Mouse (Mus musculus) layer of hippocampus, adult 8-10 months (tissue): ENCODE measurements around the gene Ehmt2. TPM values are rescaled to one million over a fixed set of nuclear protein-coding genes. Genes with fewer than 3 reads are reported as not detected.
A peak's percentile ranks its signal among the peaks of the same experiment; 100 is the strongest.
"Not testable (repeated sequence)": the region's sequence is repeated elsewhere in the genome, so short reads cannot be mapped to it uniquely, and the experiment has no call there.

ENCODE experiments used
- DNase-seq, 2 experiments: peaks; one replicate each; pipeline ENCODE4 v3.0.0; 2022; ENCODE audit warnings: low spot score in 2 of 2
- microRNA-seq, 2 experiments: library from miRNA; unstranded; fragments of <30 nt; microRNA quantifications; one replicate each; pipeline ENCODE4 v1.2.0; 2022
- total RNA-seq, 4 experiments: library from RNA; stranded (reverse); gene quantifications; 2 replicates each; pipeline ENCODE4 v1.2.4; 2022

Ehmt2 gene
- total RNA-seq, 4 experiments from 2014 or later = 186 to 199 (median 189) TPM

DNA sequence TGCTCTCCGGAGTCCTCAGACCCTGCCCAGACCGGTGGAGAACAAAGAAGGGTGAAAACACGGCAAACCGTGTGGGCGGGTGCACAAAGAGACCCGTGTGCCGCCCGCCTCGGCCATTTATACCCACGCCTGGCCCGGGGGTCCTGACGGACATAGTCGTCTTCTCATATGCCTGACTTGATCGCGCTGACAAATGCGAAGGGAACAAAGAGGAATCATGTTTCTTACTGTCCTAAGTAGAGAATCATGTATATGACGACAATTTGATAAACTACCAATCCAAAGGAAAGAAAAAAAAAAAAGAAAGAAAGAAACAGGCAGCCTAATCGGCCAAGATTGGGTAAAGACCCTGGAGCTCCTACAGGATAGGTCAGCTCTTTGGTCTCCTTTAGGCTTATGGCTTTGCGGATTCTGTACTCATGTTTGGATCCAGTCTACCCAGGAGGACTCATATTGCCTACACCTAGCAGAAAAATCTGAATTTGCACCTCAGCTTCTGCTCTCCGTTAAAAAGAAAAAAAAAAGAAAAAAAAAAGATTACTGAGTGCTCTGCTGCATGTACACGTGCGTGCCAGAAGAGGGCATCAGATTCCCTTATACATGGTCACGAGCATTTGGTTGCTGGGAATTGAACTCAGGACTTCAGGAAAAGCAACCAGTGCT is 54.2 kb downstream of the Ehmt2 start:
- DNase-seq = peak in 1 of 2 experiments; percentile 79

- DNase-seq = no peak
Observed at GRCm38 (mm10) chr17:34953258-34953657, 55.0 kb downstream of the Ehmt2 start.

- DNase-seq = no peak
Observed at GRCm38 (mm10) chr17:34953904-34954303, 55.6 kb downstream of the Ehmt2 start.

DNA sequence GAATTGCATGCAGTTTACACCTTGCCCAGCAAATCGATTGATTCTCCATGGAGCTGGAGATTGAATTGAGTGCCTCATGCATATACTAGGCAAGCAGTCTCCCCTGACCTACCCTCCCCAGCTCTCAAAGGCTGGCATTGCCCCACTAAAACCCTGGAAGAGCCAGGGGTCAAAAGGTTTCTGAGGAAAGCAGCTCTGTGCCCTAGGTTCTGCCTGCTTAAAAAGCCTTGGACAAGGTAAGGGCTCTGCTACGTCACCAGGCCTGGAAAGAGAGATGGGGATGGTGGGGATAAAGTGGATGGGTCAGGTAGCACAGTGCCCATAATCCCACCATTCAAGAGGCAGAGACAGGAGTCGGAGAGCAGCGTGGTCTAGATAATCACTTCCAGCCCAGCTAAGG is 56.6 kb downstream of the Ehmt2 start:
- DNase-seq = no peak

DNA sequence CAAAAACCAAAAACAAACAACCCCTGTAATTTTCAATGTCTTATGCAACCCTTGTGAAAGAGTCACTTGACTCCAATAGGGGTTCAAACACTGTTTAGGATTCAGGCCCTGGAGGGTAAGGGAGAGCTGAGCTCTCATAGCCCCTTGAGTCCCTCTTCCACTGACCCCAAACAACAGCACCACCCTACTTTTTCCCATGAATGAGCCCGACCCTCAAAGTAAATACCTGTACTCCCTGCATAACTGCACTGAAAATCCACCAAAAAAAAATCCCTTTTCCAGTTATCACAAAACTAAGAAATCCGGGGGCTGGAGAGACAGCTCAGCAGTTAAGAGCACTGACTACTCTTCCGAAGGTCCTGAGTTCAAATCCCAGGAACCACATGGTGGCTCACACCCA is 57.6 kb downstream of the Ehmt2 start:
- no peak for DNase-seq

DNA sequence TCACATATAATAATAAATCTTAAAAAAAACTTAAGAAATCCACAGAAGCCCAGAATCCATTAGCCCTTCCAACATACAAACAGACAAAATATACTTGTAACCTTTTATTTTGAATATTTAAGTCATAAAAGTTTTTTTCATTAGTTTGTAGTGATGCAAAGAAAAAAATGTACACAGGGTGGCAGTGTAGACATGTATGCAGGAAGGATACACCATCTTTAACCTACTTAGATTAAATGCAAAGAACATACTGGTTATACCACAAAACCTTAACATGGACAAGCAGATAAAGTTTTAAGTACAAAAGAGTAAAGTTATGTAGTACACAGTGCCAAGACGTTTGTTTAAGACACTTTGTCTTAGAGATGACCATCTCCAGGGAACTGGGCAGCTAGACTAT is 58.1 kb downstream of the Ehmt2 start:
- no peak for DNase-seq

DNA sequence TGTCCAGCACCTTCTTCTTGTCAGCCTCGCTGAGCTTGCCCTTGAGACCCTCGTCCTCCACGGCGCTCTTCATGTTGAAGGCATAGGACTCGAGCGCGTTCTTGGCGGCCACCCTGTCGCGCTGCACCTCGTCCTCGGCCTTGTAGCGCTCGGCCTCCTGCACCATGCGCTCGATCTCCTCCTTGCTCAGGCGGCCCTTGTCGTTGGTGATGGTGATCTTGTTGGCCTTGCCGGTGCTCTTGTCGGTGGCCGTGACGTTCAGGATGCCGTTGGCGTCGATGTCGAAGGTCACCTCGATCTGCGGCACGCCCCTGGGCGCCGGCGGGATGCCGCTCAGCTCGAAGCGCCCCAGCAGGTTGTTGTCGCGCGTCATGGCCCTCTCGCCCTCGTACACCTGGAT is 59.0 kb downstream of the Ehmt2 start:
- DNase-seq = not testable (repeated sequence)

DNA sequence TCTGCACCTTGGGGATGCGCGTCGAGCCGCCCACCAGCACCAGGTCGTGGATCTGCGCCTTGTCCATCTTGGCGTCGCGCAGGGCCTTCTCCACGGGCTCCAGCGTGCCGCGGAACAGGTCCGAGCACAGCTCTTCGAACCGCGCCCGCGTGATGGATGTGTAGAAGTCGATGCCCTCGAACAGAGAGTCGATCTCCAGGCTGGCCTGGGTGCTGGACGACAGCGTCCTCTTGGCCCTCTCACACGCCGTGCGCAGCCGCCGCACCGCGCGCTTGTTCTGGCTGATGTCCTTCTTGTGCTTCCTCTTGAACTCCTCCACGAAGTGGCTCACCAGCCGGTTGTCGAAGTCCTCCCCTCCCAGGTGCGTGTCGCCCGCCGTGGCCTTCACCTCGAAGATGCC is 59.7 kb downstream of the Ehmt2 start:
- DNase-seq = not testable (repeated sequence)

GRCm38 (mm10) chr17:34958734-34959129 is 60.5 kb downstream of the Ehmt2 start:
- DNase-seq = not testable (repeated sequence)

- peak; percentile 74 to 82 for DNase-seq
Observed at GRCm38 (mm10) chr17:34959130-34959778, 61.0 kb downstream of the Ehmt2 start, which contains the start of gene Hspa1b. Gene Hspa1b, minus strand, starts transcription at chr17:34959238.

DNA sequence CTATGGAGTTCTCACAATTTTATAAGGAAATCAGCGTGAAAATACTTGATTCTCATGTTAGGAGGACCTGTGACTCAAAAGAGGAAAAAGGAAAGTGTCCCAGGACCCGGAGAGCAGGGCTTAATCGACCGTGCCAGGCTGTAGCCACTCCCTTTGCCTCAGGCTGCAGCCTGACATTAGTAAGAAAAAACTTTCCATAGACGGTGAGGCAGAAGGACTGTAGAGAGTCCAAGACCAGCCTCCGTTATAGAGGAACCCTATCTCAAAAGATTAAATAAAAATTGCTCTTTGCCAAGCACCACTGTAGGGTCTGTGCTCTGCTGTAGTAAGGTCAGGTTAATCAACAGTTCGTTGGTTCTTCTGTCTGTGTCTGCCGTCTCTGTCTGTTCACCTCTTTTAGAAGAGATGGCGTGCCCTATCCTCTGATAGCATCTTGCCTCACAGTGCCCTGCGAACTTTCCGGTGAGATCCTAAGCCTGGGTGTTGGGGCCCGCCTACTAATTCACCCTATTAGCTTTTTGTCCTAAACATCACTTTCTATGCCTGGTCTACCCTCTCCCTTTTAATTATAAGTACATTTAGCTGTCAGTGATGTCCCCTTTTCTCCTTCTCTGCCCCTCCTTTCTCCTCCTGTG is 61.7 kb downstream of the Ehmt2 start:
- no peak for DNase-seq

DNA sequence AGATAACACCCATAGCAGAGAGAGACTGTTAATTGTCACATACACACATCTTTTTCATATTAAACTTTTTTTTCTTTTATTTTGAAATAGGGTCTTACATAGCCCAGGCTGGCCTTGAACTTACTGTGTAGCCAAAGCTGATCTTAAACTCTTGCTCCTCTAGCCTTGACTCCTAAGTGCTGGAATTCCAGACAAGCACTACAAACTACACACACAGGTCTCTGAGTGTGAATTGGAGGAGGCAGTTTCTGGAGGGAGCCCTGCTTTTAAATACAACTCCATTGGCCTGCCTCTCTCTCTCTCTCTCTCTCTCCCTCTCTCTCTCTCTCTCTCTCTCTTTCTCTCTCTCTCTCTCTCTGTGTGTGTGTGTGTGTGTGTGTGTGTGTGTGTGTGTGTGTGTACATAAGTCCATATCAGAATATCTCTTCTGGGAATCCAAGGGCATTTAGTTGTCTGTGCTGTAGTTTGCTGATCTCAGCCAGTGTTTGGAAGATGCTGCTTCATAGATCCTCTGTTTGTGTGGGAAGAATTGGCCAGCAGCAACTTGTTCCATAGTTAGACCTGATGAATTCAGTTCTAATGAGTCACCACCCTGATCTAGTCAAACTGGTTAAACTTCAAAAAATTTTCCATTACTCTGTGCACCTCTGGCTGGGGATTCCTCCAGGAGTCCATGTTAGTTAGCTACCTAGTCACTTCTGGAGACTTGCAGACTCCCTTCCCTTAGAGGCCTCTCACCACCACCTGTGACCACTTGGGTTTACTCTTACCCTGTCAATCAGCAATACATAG is 62.6 kb downstream of the Ehmt2 start:
- no peak for DNase-seq

DNA sequence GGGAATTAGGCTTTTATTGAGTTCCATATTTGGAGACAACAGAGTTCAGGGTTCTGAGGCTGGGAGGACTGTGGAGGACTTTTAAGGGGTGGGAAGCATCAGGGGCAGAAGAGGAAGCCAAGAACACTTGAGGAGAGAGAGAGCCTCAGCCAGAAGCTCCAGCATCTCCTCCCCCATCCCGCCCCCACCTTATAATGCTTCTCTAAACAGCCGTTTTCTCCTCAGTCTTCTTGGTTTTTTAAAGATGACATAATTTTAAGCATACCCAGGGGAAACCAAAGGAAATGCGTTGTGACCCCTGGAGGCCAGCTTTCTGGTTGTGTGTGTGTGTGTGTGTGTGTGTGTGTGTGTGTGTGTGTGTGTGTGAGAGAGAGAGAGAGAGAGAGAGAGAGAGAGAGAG is 63.9 kb downstream of the Ehmt2 start:
- no peak for DNase-seq

DNA sequence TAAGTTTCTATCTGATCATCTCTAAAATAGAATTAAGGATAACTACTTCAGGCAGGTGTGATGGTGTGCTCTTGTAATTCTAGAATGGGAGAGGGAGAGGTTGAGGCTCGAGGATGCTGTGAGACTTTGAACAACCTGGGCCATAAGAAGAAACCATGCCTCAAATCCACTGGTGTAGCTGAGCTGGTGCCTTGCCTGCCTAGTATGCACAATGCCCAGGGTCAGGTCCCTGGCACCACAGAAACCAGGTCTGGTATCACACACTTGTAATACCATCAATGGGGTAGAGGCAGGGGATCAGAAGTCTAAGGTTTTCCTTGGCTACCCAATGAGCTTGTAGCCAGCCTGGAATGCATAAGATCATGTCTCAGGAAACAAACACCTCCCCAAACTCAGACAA is 64.6 kb downstream of the Ehmt2 start:
- DNase-seq = no peak

Small RNAs within 50 kb of the gene (microRNA-seq; reads per million reads assigned to microRNA genes)
- 0 reads per million in 2 experiments for gene Mir6972

Other genes with a start within 250 kb of the Ehmt2 start
- gene Tnxb, start 227.9 kb upstream of the Ehmt2 start, total RNA-seq = 10 to 100 TPM; 10.6 to 13.3 (median 11.4) TPM
- 100 to 1,000 TPM in 2 of 4 experiments, 10 to 100 TPM in 2; 45.7 to 391 (median 199) TPM for gene C4b, start 154.6 kb upstream of the Ehmt2 start, total RNA-seq
- 1 to 10 TPM; 2.7 to 3.2 (median 3.0) TPM for gene Cyp21a1, start 93.9 kb upstream of the Ehmt2 start, total RNA-seq
- gene Stk19, start 61.5 kb upstream of the Ehmt2 start, total RNA-seq = 10 to 100 TPM; 52.3 to 70.3 (median 58.1) TPM
- 10 to 100 TPM; 33.0 to 42.4 (median 34.4) TPM for gene Dxo, start 61.5 kb upstream of the Ehmt2 start, total RNA-seq
- gene Skiv2l, start 48.3 kb upstream of the Ehmt2 start, total RNA-seq = 10 to 100 TPM; 67.1 to 77.5 (median 71.5) TPM
- 10 to 100 TPM; 33.2 to 41.3 (median 40.8) TPM for gene Nelfe, start 48.1 kb upstream of the Ehmt2 start, total RNA-seq
- under 1 TPM; 0.17 to 0.31 (median 0.18) TPM for gene Cfb, start 36.0 kb upstream of the Ehmt2 start, total RNA-seq
- 10 to 100 TPM in 2 of 4 experiments, 1 to 10 TPM in 2; 8.3 to 10.2 (median 9.3) TPM for gene Zbtb12, start 19.0 kb upstream of the Ehmt2 start, total RNA-seq
- not detected for gene Gm20547, start 16.4 kb upstream of the Ehmt2 start, total RNA-seq
- gene C2, start 204 bp upstream of the Ehmt2 start, total RNA-seq = 1 to 10 TPM; 3.1 to 4.4 (median 4.3) TPM
- under 1 TPM; 0.14 to 0.41 (median 0.34) TPM for gene Slc44a4, start 16.0 kb downstream of the Ehmt2 start, total RNA-seq
- 10 to 100 TPM; 38.3 to 46.8 (median 41.7) TPM for gene Neu1, start 32.8 kb downstream of the Ehmt2 start, total RNA-seq
- 10 to 100 TPM; 13.2 to 31.7 (median 24.2) TPM for gene Hspa1b, start 60.8 kb downstream of the Ehmt2 start, total RNA-seq
- not detected for gene Gm20481, start 71.4 kb downstream of the Ehmt2 start, total RNA-seq
- 10 to 100 TPM; 14.3 to 24.2 (median 19.4) TPM for gene Hspa1a, start 73.7 kb downstream of the Ehmt2 start, total RNA-seq
- gene Hspa1l, start 74.2 kb downstream of the Ehmt2 start, total RNA-seq = under 1 TPM; 0.23 to 0.45 (median 0.31) TPM
- 10 to 100 TPM; 13.1 to 19.1 (median 16.9) TPM for gene Lsm2, start 83.4 kb downstream of the Ehmt2 start, total RNA-seq
- 10 to 100 TPM; 49.9 to 58.8 (median 51.3) TPM for gene Vars, start 102.5 kb downstream of the Ehmt2 start, total RNA-seq
- gene Vwa7, start 118.1 kb downstream of the Ehmt2 start, total RNA-seq = under 1 TPM; 0.14 to 0.90 (median 0.56) TPM
- gene Sapcd1, start 129.5 kb downstream of the Ehmt2 start, total RNA-seq = under 1 TPM in 2 of 4 experiments, not detected in 2; 0.76 to 0.95 TPM
- 1 to 10 TPM; 1.1 to 2.1 (median 1.4) TPM for gene Msh5, start 148.3 kb downstream of the Ehmt2 start, total RNA-seq
- gene Clic1, start 151.5 kb downstream of the Ehmt2 start, total RNA-seq = 10 to 100 TPM in 2 of 4 experiments, 1 to 10 TPM in 2; 9.2 to 27.8 (median 15.9) TPM
- 10 to 100 TPM in 3 of 4 experiments, 1 to 10 TPM in 1; 8.8 to 20.3 (median 14.9) TPM for gene Ddah2, start 160.6 kb downstream of the Ehmt2 start, total RNA-seq
- not detected for gene Ly6g6c, start 166.9 kb downstream of the Ehmt2 start, total RNA-seq
- gene Mpig6b, start 167.7 kb downstream of the Ehmt2 start, total RNA-seq = under 1 TPM in 1 of 4 experiments, not detected in 3; 0.48 TPM
- gene Ly6g6e, start 178.4 kb downstream of the Ehmt2 start, total RNA-seq = 1 to 10 TPM; 4.6 to 7.1 (median 5.6) TPM
- 1 to 10 TPM; 1.4 to 2.9 (median 2.2) TPM for gene Ly6g6d, start 179.6 kb downstream of the Ehmt2 start, total RNA-seq
- 1 to 10 TPM in 1 of 4 experiments, under 1 TPM in 2, not detected in 1; 0.41 to 1.0 (median 0.89) TPM for gene Ly6g6f, start 187.1 kb downstream of the Ehmt2 start, total RNA-seq
- 100 to 1,000 TPM in 3 of 4 experiments, 10 to 100 TPM in 1; 96.2 to 115 (median 106) TPM for gene Abhd16a, start 190.8 kb downstream of the Ehmt2 start, total RNA-seq
- gene Ly6g5c, start 209.8 kb downstream of the Ehmt2 start, total RNA-seq = not detected
- under 1 TPM; 0.27 to 0.83 (median 0.63) TPM for gene Ly6g5b, start 217.0 kb downstream of the Ehmt2 start, total RNA-seq
- gene Gpank1, start 223.0 kb downstream of the Ehmt2 start, total RNA-seq = 10 to 100 TPM; 17.6 to 19.2 (median 18.0) TPM
- 100 to 1,000 TPM; 176 to 194 (median 189) TPM for gene Csnk2b, start 223.6 kb downstream of the Ehmt2 start, total RNA-seq
- 10 to 100 TPM; 27.6 to 31.6 (median 30.9) TPM for gene D17H6S53E, start 227.9 kb downstream of the Ehmt2 start, total RNA-seq
- not detected for gene Apom, start 233.6 kb downstream of the Ehmt2 start, total RNA-seq
- 100 to 1,000 TPM; 291 to 311 (median 298) TPM for gene Bag6, start 236.7 kb downstream of the Ehmt2 start, total RNA-seq